Mouse (Mus musculus) neural tube, embryonic 12.5 days (tissue): ENCODE results near the gene Pik3ca. TPM values are rescaled to one million over a fixed set of nuclear protein-coding genes. Genes with fewer than 3 reads are reported as not detected.

Source experiments
- ATAC-seq: fragments of 200-750 bp; cut with Nextera tagmentation; 2 replicates; pipeline ENCODE4 v1.8.0; 2017; ENCODE audit warnings: low read depth, mild to moderate bottlenecking, moderate TSS enrichment, moderate library complexity; ENCODE audit not compliant: low FRiP score
- H3K27ac ChIP-seq: fragments of 300-500 bp; sonication (generic); 2 replicates; pipeline ENCODE4 v1.5.1; 2016
- H3K27me3 ChIP-seq: fragments of 300-500 bp; sonication (generic); replicated peaks from 2 replicates; pipeline ENCODE4 v1.6.1; 2016; ENCODE audit warnings: mild to moderate bottlenecking
- H3K36me3 ChIP-seq: fragments of 300-500 bp; sonication (generic); 2 replicates; pipeline ENCODE4 v1.6.1; 2016; ENCODE audit warnings: mild to moderate bottlenecking
- H3K4me1 ChIP-seq: fragments of 300-500 bp; sonication (generic); 2 replicates; pipeline ENCODE4 v1.6.1; 2016
- H3K4me2 ChIP-seq: fragments of 300-500 bp; sonication (generic); replicated peaks from 2 replicates; pipeline ENCODE4 v1.6.1; 2016; ENCODE audit warnings: mild to moderate bottlenecking
- H3K4me3 ChIP-seq: fragments of 300-500 bp; sonication (generic); 2 replicates; pipeline ENCODE4 v1.5.1; 2016
- H3K9ac ChIP-seq: fragments of 300-500 bp; sonication (generic); 2 replicates; pipeline ENCODE4 v1.6.1; 2016; ENCODE audit warnings: mild to moderate bottlenecking
- H3K9me3 ChIP-seq: fragments of 300-500 bp; sonication (generic); 2 replicates; pipeline ENCODE4 v1.6.1; 2016; ENCODE audit warnings: mild to moderate bottlenecking
- polyA plus RNA-seq: library from polyadenylated mRNA; unstranded; fragments of >200 nt; fragmentation: Nextera tagmentation; extraction: Ambion mirVana; gene quantifications from 2 replicates; pipeline ENCODE4 v1.2.1, GENCODE M21; 2016

Pik3ca gene
- polyA plus RNA-seq, 1 experiment from 2014 or later, result 15.7 TPM

DNA sequence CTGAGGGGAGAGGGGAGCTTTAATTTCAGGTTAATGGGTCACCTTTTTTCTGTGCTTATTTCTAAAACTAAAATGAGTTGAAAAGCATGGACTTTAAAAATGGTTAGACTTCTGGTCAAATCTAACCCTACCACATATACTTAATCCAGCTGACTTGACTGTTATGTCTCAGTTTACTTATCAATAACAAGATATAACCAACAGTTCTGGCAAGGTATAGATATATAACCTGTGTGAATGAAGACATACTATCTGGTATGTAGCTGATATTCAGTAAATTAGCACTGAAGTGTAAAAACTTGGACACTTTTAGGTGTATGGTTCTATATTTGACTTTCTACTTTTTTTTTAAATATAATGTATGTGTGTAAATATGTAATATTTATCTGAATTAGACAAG is 116.1 kb downstream of the Pik3ca start:
- Histone ChIP-seq H3K27ac (no peak overlapping the region), H3K4me3 (no peak overlapping the region), H3K9ac (no peak overlapping the region), H3K36me3 (peaks cover 25% of the 10 kb centered on the region), H3K27me3 (no peaks in the 10 kb centered on the region), H3K4me2 (no peak overlapping the region), H3K9me3 (no peaks in the 10 kb centered on the region), H3K4me1 (peaks cover 26% of the 10 kb centered on the region)
- ATAC-seq, result no peak

Other genes starting within 250 kb of the Pik3ca start
- 8.2 and 8.7 TPM in 2 replicates for gene Zmat3, start 31.7 kb upstream of the Pik3ca start, polyA plus RNA-seq
- gene Kcnmb3, start 94.6 kb downstream of the Pik3ca start, polyA plus RNA-seq, result 0.11 TPM in 1 of 2 replicates, not detected in the other
- 42.2 and 49.7 TPM in 2 replicates for gene Zfp639, start 112.6 kb downstream of the Pik3ca start, polyA plus RNA-seq
- gene Mfn1, start 131.8 kb downstream of the Pik3ca start, polyA plus RNA-seq, result 43.0 and 49.7 TPM in 2 replicates
- 54.5 and 62.7 TPM in 2 replicates for gene Gnb4, start 218.9 kb downstream of the Pik3ca start, polyA plus RNA-seq